Mouse (Mus musculus) lung, embryonic 14.5 days (tissue): Measurements from ENCODE around the gene Wee1. TPM values are rescaled to one million over a fixed set of nuclear protein-coding genes. Genes with fewer than 3 reads are reported as not detected.
"Not testable (repeated sequence)": the region's sequence is repeated elsewhere in the genome, so short reads cannot be mapped to it uniquely, and the experiment has no call there.

Experiments used
- ATAC-seq: fragments of 200-750 bp; cut with Nextera tagmentation; 2 replicates; pipeline ENCODE4 v1.8.0; 2017; ENCODE audit warnings: mild to moderate bottlenecking, moderate TSS enrichment, moderate library complexity; ENCODE audit not compliant: insufficient read depth
- DNase-seq: peaks from one replicate; pipeline ENCODE4 v3.0.0-alpha.2; 2015
- H3K27ac ChIP-seq: fragments of 300-500 bp; sonication (generic); 2 replicates; pipeline ENCODE4 v1.5.1; 2014; ENCODE audit warnings: low read depth, mild to moderate bottlenecking, moderate library complexity
- H3K27me3 ChIP-seq: fragments of 300-500 bp; sonication (generic); 2 replicates; pipeline ENCODE4 v1.6.1; 2014; ENCODE audit warnings: low read length, control low read depth; ENCODE audit not compliant: insufficient read depth
- H3K36me3 ChIP-seq: fragments of 300-500 bp; sonication (generic); 2 replicates; pipeline ENCODE4 v1.6.1; 2014; ENCODE audit warnings: control low read depth; ENCODE audit not compliant: insufficient read depth
- H3K4me1 ChIP-seq: fragments of 300-500 bp; sonication (generic); 2 replicates; pipeline ENCODE4 v1.6.1; 2014; ENCODE audit warnings: antibody characterized with exemption, control low read depth; ENCODE audit not compliant: insufficient read depth
- H3K4me2 ChIP-seq: fragments of 300-500 bp; sonication (generic); 2 replicates; pipeline ENCODE4 v1.6.1; 2014; ENCODE audit warnings: mild to moderate bottlenecking
- H3K4me3 ChIP-seq: fragments of 300-500 bp; sonication (generic); 2 replicates; pipeline ENCODE4 v1.5.1; 2014; ENCODE audit warnings: low read depth, low read length
- H3K9ac ChIP-seq: fragments of 300-500 bp; sonication (generic); 2 replicates; pipeline ENCODE4 v1.6.1; 2014
- H3K9me3 ChIP-seq: fragments of 300-500 bp; sonication (generic); 2 replicates; pipeline ENCODE4 v1.6.1; 2016; ENCODE audit warnings: low read depth, low read length, control low read depth
- CTCF ChIP-seq: IDR thresholded peaks from 2 replicates; pipeline ENCODE4 v1.5.1; 2016; ENCODE audit warnings: antibody characterized with exemption, low read depth
- WGBS: fragments of 180-500 bp; shearing (Covaris S2); extraction: QIAGEN DNeasy Blood & Tissue Kit; methylation state at CpG from one replicate; pipeline ENCODE4 v1.1.7; 2014; 5-methylcytosine and 5-hydroxymethylcytosine counted together
- polyA plus RNA-seq: library from polyadenylated mRNA; unstranded; fragments of >200 nt; fragmentation: Nextera tagmentation; extraction: Ambion mirVana; gene quantifications from 2 replicates; pipeline ENCODE4 v1.2.1, GENCODE M21; 2014

Gene Wee1
- polyA plus RNA-seq, 1 experiment from 2014 or later: 47.1 TPM

GRCm38 (mm10) chr7:110152891-110153290 is 31.0 kb downstream of the Wee1 start:
- H3K27ac ChIP-seq: no peak overlapping the region
- no peak for DNase-seq
- 78% methylated on average over 5 of the region's 5 CpGs for WGBS
- H3K4me2 ChIP-seq: no peak overlapping the region
- no peak overlapping the region for H3K9ac ChIP-seq
- TF ChIP-seq CTCF: no peak
- no peak for ATAC-seq
- no peaks in the 10 kb centered on the region for H3K27me3 ChIP-seq
- no peaks in the 10 kb centered on the region for H3K36me3 ChIP-seq
- peaks cover 16% of the 10 kb centered on the region for H3K4me1 ChIP-seq
- H3K4me3 ChIP-seq: no peak overlapping the region
- H3K9me3 ChIP-seq: no peaks in the 10 kb centered on the region

DNA sequence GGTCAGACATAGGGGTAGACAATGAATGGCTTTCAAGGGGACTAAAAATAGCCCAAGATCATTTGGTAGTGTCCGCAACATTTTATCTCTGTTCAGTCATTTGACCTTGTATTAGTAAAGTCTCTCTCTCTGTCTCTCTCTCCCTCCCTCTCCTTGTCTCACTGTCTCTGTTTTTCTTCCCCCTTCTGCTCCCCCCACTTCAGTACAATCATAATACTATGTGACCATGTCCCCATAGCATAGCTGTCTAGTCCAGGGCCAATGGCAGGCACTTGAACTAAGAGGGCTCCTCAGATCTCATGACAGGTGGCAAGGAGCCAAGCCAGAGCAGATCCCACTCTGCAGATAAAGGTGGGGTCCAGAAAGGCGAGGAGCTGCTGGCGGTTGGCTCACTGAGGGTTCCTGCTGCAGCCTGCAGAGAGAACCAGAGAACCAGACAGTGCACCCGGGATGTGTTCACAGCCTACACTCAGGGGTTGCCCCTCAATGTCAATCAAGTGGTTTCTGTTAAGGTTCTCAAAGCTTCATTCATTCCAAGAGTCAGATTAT is 34.9 kb downstream of the Wee1 start:
- peaks cover 16% of the 10 kb centered on the region for H3K4me1 ChIP-seq
- TF ChIP-seq CTCF: no peak
- H3K4me2 ChIP-seq: peak overlapping the region; percentile 19
- H3K9me3 ChIP-seq: no peaks in the 10 kb centered on the region
- ATAC-seq: peak; percentile 44; the same call in 1 of the 2 replicates
- peak overlapping the region; percentile 71 for H3K27ac ChIP-seq
- no peaks in the 10 kb centered on the region for H3K27me3 ChIP-seq
- H3K36me3 ChIP-seq: no peaks in the 10 kb centered on the region
- 18% methylated on average over 4 of the region's 4 CpGs for whole genome bisulfite sequencing
- no peak overlapping the region for H3K9ac ChIP-seq
- H3K4me3 ChIP-seq: no peak overlapping the region
- peak; percentile 49 for DNase-seq

DNA sequence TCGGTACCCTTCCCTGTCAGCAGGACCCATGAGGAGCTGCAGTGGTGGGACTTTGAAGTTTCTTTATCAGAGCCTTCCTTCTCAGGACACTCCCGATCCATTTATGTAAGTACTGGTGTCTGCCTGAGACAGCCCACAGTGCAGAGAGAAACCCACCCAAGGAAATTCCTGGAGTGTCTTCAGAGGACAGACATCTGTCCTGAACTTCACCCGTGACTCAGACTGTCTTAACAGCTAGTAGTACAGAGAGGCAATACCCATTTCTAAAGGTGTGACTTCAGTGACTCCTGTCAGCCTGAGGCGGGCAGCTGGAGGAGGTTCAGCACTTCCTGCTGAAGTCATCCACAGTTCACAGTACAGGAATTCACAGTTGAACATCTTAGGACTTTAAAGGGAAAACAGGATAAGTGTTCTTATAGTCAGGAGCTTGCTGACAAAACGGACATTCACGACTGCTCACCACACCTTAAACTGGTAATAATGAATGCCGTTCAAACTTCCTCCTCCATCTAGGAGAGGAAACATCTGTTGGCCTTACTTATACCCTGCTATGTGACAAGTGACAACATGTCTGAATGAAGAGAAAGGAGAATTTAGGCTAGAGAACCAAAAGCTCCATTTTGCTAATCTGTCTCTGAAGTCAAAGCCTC is 35.5 kb downstream of the Wee1 start:
- H3K27me3 ChIP-seq: no peaks in the 10 kb centered on the region
- 6% methylated on average over 7 of the region's 7 CpGs for WGBS
- peak overlapping the region; percentile 71 for H3K27ac ChIP-seq
- DNase-seq: peak; percentile 65
- H3K9ac ChIP-seq: no peak overlapping the region
- H3K36me3 ChIP-seq: no peaks in the 10 kb centered on the region
- H3K9me3 ChIP-seq: no peaks in the 10 kb centered on the region
- ATAC-seq: peak; percentile 66
- H3K4me2 ChIP-seq: peak overlapping the region; percentile 19
- no peak for TF ChIP-seq CTCF
- H3K4me1 ChIP-seq: peaks cover 16% of the 10 kb centered on the region
- no peak overlapping the region for H3K4me3 ChIP-seq

DNA sequence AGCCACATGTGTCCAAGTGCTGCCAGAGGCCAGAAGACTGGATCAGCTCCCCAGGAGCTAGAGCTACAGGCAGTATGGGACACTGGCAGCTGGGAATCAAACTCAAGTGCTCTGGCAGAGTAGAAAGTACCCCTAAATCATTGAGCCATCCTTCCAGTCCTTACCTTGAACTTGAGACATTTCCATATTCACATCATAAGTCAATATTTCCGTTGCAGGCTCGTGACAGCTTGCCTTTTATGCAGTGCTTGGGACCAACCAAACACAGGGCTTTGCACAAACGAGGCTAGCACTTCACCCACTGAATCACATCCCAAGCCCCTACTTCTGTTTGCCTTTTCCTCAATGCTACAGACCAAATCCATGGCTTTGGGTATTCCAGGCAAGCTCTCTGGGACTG is 36.2 kb downstream of the Wee1 start:
- Histone ChIP-seq H3K4me1 (peaks cover 16% of the 10 kb centered on the region), H3K9me3 (no peaks in the 10 kb centered on the region), H3K4me3 (no peak overlapping the region), H3K27me3 (no peaks in the 10 kb centered on the region), H3K36me3 (no peaks in the 10 kb centered on the region), H3K27ac (peak overlapping the region; percentile 71; the same call in 1 of the 2 replicates), H3K9ac (no peak overlapping the region), H3K4me2 (no peak overlapping the region)
- DNase-seq (no peak), ATAC-seq (no peak)
- WGBS: 46% methylated on average over 3 of the region's 3 CpGs
- no peak for TF ChIP-seq CTCF

- DNase-seq, H3K27me3 ChIP-seq, H3K36me3 ChIP-seq, ATAC-seq, H3K9ac ChIP-seq, H3K27ac ChIP-seq, H3K9me3 ChIP-seq, H3K4me2 ChIP-seq, H3K4me3 ChIP-seq: not testable (repeated sequence)
- peaks cover 16% of the 10 kb centered on the region for H3K4me1 ChIP-seq
These were observed 38.3 kb downstream of the Wee1 start for GRCm38 (mm10) chr7:110160109-110160508.

DNA sequence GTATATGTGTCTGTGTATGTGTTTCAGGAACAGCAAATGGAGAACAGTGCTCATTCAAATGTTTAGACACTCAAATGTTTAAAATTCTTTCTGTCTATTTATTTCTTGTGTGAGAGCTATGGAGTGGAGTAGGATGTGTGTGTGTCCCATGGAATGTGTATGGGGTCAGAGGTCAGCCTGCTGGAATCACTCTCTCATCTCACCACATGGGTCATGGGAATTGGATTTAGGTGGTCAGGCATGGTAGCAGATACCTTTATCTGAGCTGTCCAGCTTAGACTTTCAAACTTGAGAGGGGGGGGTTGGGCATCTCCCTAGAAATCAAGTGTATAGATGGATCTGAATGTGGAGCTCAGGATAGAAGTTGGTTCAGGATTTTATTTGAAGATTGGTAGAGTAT is 38.8 kb downstream of the Wee1 start:
- no peaks in the 10 kb centered on the region for H3K9me3 ChIP-seq
- DNase-seq: peak; percentile 46
- no peaks in the 10 kb centered on the region for H3K36me3 ChIP-seq
- peaks cover 16% of the 10 kb centered on the region for H3K4me1 ChIP-seq
- H3K27ac ChIP-seq: no peak overlapping the region
- no peaks in the 10 kb centered on the region for H3K27me3 ChIP-seq
- no peak for ATAC-seq
- no peak overlapping the region for H3K4me3 ChIP-seq
- H3K9ac ChIP-seq: no peak overlapping the region
- no peak overlapping the region for H3K4me2 ChIP-seq
- TF ChIP-seq CTCF: no peak

GRCm38 (mm10) chr7:110163024-110163423 is 41.2 kb downstream of the Wee1 start:
- Histone ChIP-seq H3K4me1 (no peaks in the 10 kb centered on the region), H3K9me3 (no peaks in the 10 kb centered on the region), H3K9ac (no peak overlapping the region), H3K36me3 (no peaks in the 10 kb centered on the region), H3K27ac (no peak overlapping the region), H3K27me3 (no peaks in the 10 kb centered on the region), H3K4me3 (no peak overlapping the region), H3K4me2 (no peak overlapping the region)
- WGBS: 87% methylated on average over 6 of the region's 6 CpGs
- ATAC-seq (no peak), DNase-seq (no peak)
- peak; percentile 21; the same call in 1 of the 2 replicates for TF ChIP-seq CTCF
